Mouse (Mus musculus) midbrain, embryonic 16.5 days (tissue): Measurements from ENCODE around the gene Tap2. TPM values are rescaled to one million over a fixed set of nuclear protein-coding genes. Genes with fewer than 3 reads are reported as not detected.
"Not testable (repeated sequence)": the region's sequence is repeated elsewhere in the genome, so short reads cannot be mapped to it uniquely, and the experiment has no call there.

ENCODE experiments used
- ATAC-seq: fragments of 200-750 bp; cut with Nextera tagmentation; 2 replicates; pipeline ENCODE4 v1.8.0; 2017; ENCODE audit warnings: moderate TSS enrichment
- H3K27ac ChIP-seq: fragments of 300-500 bp; sonication (generic); 2 replicates; pipeline ENCODE4 v1.5.1; 2014; ENCODE audit warnings: mild to moderate bottlenecking, low read length, mixed read lengths
- H3K27me3 ChIP-seq: fragments of 300-500 bp; sonication (generic); 2 replicates; pipeline ENCODE4 v1.6.1; 2014; ENCODE audit warnings: low read depth, low read length, mixed read lengths; ENCODE audit not compliant: control insufficient read depth, insufficient read depth
- H3K36me3 ChIP-seq: fragments of 300-500 bp; sonication (generic); 2 replicates; pipeline ENCODE4 v1.6.1; 2014; ENCODE audit warnings: mild to moderate bottlenecking, low read length, moderate library complexity, mixed read lengths; ENCODE audit not compliant: control insufficient read depth, insufficient read depth
- H3K4me1 ChIP-seq: fragments of 300-500 bp; sonication (generic); 2 replicates; pipeline ENCODE4 v1.6.1; 2014; ENCODE audit warnings: mild to moderate bottlenecking, low read length, mixed read lengths; ENCODE audit not compliant: control insufficient read depth, insufficient read depth
- H3K4me2 ChIP-seq: fragments of 300-500 bp; sonication (generic); 2 replicates; pipeline ENCODE4 v1.6.1; 2014; ENCODE audit warnings: mild to moderate bottlenecking, low read length, mixed read lengths
- H3K4me3 ChIP-seq: fragments of 300-500 bp; sonication (generic); 2 replicates; pipeline ENCODE4 v1.5.1; 2014; ENCODE audit warnings: low read depth, mild to moderate bottlenecking, low read length, moderate library complexity, mixed read lengths
- H3K9ac ChIP-seq: fragments of 300-500 bp; sonication (generic); 2 replicates; pipeline ENCODE4 v1.6.1; 2014; ENCODE audit warnings: low read depth, low read length, mixed read lengths
- H3K9me3 ChIP-seq: fragments of 300-500 bp; sonication (generic); replicated peaks from 2 replicates; pipeline ENCODE4 v1.6.1; 2014; ENCODE audit warnings: mild to moderate bottlenecking, low read length, mixed read lengths; ENCODE audit not compliant: control insufficient read depth, poor library complexity, severe bottlenecking
- WGBS: fragments of 180-500 bp; shearing (Covaris S2); extraction: QIAGEN DNeasy Blood & Tissue Kit; methylation state at CpG from one replicate; pipeline ENCODE4 v1.1.7; 2014; 5-methylcytosine and 5-hydroxymethylcytosine counted together
- polyA plus RNA-seq: library from polyadenylated mRNA; unstranded; fragments of >200 nt; fragmentation: Nextera tagmentation; extraction: Ambion mirVana; gene quantifications from 2 replicates; pipeline ENCODE4 v1.2.1, GENCODE M21; 2015

The Tap2 gene
- polyA plus RNA-seq, 1 experiment from 2014 or later: 2.3 TPM

- ATAC-seq, H3K9me3 ChIP-seq, H3K4me3 ChIP-seq, H3K27me3 ChIP-seq, H3K27ac ChIP-seq, H3K9ac ChIP-seq, H3K4me2 ChIP-seq, H3K4me1 ChIP-seq, H3K36me3 ChIP-seq: not testable (repeated sequence)
- 97% methylated on average over 6 of the region's 9 CpGs for WGBS
Observed at GRCm38 (mm10) chr17:34230971-34231370, 27.6 kb downstream of the Tap2 start.

DNA sequence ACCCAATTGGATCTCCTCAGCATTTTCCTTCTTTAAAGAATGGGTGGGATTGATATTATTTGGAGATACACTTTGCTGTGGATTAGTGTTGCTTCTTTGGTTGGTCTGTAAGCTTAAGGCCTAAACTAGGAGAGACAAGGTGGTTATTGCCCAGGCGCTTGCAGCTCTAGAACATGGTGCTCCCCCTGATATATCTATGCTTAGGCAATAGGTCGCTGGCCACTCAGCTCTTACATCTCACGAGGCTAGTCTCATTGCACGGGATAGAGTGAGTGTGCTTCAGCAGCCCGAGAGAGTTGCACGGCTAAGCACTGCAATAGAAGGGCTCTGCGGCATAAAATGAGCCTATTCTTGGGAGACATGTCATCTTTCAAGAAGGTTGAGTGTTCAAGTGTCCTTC is 28.7 kb downstream of the Tap2 start:
- H3K36me3 ChIP-seq, H3K9ac ChIP-seq, H3K9me3 ChIP-seq, H3K27me3 ChIP-seq, H3K4me3 ChIP-seq, H3K4me1 ChIP-seq, H3K27ac ChIP-seq, ATAC-seq, H3K4me2 ChIP-seq: not testable (repeated sequence)
- 97% methylated on average over 5 of the region's 7 CpGs for WGBS

DNA sequence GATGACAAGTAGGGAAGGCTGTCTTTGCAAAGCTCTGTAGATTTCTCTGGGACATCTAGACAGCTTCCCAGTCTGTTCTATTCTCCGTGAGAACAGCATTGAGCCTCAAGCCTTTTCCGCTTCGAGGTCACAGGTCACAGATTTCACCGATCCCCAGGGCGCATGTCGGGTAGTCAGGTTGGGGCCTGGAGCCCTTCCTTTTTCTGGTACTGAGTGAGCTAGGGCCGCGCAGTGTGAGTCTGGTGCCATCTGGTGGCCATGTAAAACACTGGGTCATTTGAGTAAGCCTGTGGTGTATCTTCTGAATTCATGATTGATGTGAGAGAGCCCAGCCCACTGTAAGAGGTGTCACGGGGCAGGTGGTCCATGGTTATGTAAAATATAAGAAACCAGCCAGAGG is 31.6 kb downstream of the Tap2 start:
- H3K9me3 ChIP-seq: no peaks in the 10 kb centered on the region
- no peaks in the 10 kb centered on the region for H3K27me3 ChIP-seq
- ATAC-seq: no peak
- 45% methylated on average over 9 of the region's 9 CpGs for WGBS
- no peak overlapping the region for H3K27ac ChIP-seq
- no peak overlapping the region for H3K4me2 ChIP-seq
- no peaks in the 10 kb centered on the region for H3K36me3 ChIP-seq
- H3K4me1 ChIP-seq: no peaks in the 10 kb centered on the region
- no peak overlapping the region for H3K9ac ChIP-seq
- no peak overlapping the region for H3K4me3 ChIP-seq

DNA sequence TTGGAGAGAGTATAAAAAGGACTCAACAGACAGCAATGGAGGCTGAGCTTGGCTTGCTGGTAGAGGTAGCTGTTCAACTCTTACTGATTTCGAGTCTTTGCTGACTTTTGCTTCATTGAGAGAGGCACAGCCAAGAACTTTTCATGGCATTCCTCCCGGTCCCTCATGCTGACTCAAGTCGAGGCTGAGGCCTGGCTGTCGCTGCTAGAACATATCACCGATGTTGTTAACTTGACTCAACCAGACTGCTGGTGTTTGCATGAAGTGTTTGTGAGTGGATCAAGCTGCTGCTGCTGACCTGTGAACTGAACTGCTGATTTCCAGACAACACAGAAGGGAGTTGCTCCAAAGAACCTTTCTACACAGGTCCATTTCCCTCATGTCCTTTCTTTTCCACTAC is 33.4 kb downstream of the Tap2 start:
- H3K9me3 ChIP-seq: no peaks in the 10 kb centered on the region; the same call in 1 of the 2 replicates
- no peaks in the 10 kb centered on the region for H3K27me3 ChIP-seq
- H3K27ac ChIP-seq: no peak overlapping the region
- 79% methylated on average over 5 of the region's 5 CpGs for WGBS
- H3K4me1 ChIP-seq: no peaks in the 10 kb centered on the region
- H3K36me3 ChIP-seq: no peaks in the 10 kb centered on the region
- no peak overlapping the region for H3K4me2 ChIP-seq
- no peak overlapping the region for H3K4me3 ChIP-seq
- H3K9ac ChIP-seq: no peak overlapping the region
- ATAC-seq: no peak

DNA sequence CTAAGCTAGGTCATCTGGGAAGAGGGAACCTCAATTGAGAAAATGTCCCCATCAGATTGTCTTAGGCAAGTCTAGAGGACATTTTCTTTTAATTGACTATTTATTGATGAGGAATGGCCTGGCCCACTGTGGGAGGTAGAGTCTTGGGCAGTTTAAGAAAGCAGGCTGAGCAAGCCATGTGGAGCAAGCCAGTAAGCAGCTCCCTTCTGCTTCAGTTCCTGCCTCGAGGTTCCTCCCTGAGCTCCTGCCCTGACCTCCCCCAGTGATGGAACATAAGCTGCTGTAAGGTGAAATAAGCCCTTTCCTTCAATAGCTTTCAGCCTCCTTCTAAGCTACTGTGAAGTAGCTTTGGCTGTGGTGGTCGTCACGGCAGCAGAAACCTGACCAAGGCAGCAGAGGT is 34.4 kb downstream of the Tap2 start:
- no peak overlapping the region for H3K9ac ChIP-seq
- 71% methylated on average over 3 of the region's 3 CpGs for WGBS
- no peaks in the 10 kb centered on the region for H3K36me3 ChIP-seq
- no peak overlapping the region for H3K4me3 ChIP-seq
- H3K27me3 ChIP-seq: no peaks in the 10 kb centered on the region
- no peak overlapping the region for H3K27ac ChIP-seq
- H3K9me3 ChIP-seq: no peaks in the 10 kb centered on the region; the same call in 1 of the 2 replicates
- no peak for ATAC-seq
- no peak overlapping the region for H3K4me2 ChIP-seq
- no peaks in the 10 kb centered on the region for H3K4me1 ChIP-seq

DNA sequence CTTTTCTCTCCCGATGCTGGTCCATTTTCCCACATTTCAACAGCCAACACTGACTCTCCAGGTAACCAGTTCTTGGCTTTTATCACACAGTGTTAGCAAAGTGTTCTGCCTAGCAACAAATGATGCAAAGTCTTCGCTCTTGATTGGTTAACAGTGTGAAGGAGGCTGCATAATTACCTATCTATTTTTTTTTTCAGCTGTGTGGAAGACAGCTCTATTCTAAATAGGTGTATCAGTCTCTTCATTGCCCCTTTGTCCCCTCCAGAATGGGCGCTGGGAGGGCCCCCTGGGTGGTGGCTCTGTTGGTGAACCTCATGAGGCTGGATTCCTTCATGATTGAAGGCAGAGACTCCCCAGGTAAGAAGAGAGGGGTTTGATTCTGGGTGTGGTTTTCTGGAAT is 35.4 kb downstream of the Tap2 start, which contains the start of gene H2-Ob:
Gene H2-Ob, plus strand, starts transcription at position 198 of the 400 bp plus-strand sequence.
- Histone ChIP-seq H3K9ac (no peak within 1 kb of the TSS), H3K4me1 (no peaks in the 10 kb centered on the region), H3K27me3 (no peaks in the 10 kb centered on the region), H3K4me3 (no peak within 1 kb of the TSS), H3K27ac (no peak within 1 kb of the TSS), H3K36me3 (no peaks in the 10 kb centered on the region), H3K9me3 (no peaks in the 10 kb centered on the region; the same call in 1 of the 2 replicates), H3K4me2 (no peak within 1 kb of the TSS)
- ATAC-seq: peak; percentile 64; the same call in 1 of the 2 replicates
- WGBS: 68% methylated on average over 3 of the region's 3 CpGs

- Histone ChIP-seq H3K4me2 (no peak overlapping the region), H3K27me3 (no peaks in the 10 kb centered on the region), H3K4me1 (no peaks in the 10 kb centered on the region), H3K9me3 (no peaks in the 10 kb centered on the region; the same call in 1 of the 2 replicates), H3K4me3 (no peak overlapping the region), H3K27ac (no peak overlapping the region), H3K36me3 (no peaks in the 10 kb centered on the region), H3K9ac (no peak overlapping the region)
- WGBS: 69% methylated on average over 10 of the region's 10 CpGs
- ATAC-seq: no peak
Observed at GRCm38 (mm10) chr17:34239601-34240041, 36.3 kb downstream of the Tap2 start.

DNA sequence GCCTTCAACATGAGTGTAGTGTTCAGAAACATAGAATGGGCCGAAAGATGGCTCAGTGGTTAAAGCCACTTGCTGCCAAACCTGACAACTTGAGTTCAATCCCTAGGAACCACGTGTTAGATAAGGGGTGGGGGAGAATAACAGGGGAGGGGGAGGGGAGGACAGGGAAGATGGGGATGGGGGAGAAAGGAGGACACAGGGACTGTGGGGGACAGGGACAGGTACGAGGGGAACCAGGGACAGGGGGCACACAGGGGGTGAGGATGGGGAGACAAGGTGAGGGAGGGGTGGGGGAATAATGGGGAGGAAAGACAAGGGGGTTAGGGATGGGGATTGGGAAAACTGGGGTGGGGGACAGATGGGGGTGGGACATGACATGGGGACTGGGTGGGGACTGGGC is 37.0 kb downstream of the Tap2 start:
- Histone ChIP-seq H3K4me1 (no peaks in the 10 kb centered on the region), H3K9ac (no peak overlapping the region), H3K9me3 (no peaks in the 10 kb centered on the region; the same call in 1 of the 2 replicates), H3K36me3 (no peaks in the 10 kb centered on the region), H3K4me2 (no peak overlapping the region), H3K4me3 (no peak overlapping the region), H3K27ac (no peak overlapping the region), H3K27me3 (no peaks in the 10 kb centered on the region)
- WGBS: 65% methylated on average over 3 of the region's 3 CpGs
- ATAC-seq: no peak

DNA sequence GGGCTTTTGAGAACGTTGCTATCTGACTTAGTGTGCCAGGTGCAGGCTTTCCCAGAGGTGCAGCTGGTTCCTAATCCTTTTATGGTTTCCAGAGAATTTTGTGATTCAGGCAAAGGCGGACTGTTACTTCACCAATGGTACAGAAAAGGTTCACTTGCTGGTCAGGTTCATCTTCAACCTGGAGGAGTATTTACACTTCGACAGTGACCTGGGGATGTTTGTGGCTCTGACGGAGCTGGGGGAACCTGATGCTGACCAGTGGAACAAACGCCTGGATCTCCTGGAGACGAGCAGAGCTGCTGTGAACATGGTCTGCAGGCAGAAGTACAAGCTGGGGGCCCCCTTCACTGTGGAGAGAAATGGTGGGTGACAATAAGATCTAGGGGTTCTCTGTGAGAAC is 37.6 kb downstream of the Tap2 start:
- no peaks in the 10 kb centered on the region; the same call in 1 of the 2 replicates for H3K9me3 ChIP-seq
- H3K4me3 ChIP-seq: no peak overlapping the region
- no peaks in the 10 kb centered on the region for H3K27me3 ChIP-seq
- no peak overlapping the region for H3K9ac ChIP-seq
- no peak for ATAC-seq
- 85% methylated on average over 6 of the region's 6 CpGs for WGBS
- no peaks in the 10 kb centered on the region for H3K4me1 ChIP-seq
- no peak overlapping the region for H3K27ac ChIP-seq
- no peak overlapping the region for H3K4me2 ChIP-seq
- no peaks in the 10 kb centered on the region for H3K36me3 ChIP-seq
